Mouse (Mus musculus) testis, adult 2 months (tissue): ENCODE data around the gene Retsat.

ENCODE experiments used
- CTCF ChIP-seq: fragments of 200-500 bp; IDR thresholded peaks from 2 replicates; pipeline ENCODE4 v1.5.1; 2012; ENCODE audit warnings: low read depth, mild to moderate bottlenecking, inconsistent platforms, low read length, moderate library complexity; ENCODE audit not compliant: control insufficient read depth, insufficient read depth, insufficient replicate concordance
- POLR2A ChIP-seq: fragments of 200-500 bp; IDR thresholded peaks from 2 replicates; pipeline ENCODE4 v1.6.1; 2012; ENCODE audit warnings: low read depth, mild to moderate bottlenecking, inconsistent platforms, low read length, moderate library complexity; ENCODE audit not compliant: control insufficient read depth

DNA sequence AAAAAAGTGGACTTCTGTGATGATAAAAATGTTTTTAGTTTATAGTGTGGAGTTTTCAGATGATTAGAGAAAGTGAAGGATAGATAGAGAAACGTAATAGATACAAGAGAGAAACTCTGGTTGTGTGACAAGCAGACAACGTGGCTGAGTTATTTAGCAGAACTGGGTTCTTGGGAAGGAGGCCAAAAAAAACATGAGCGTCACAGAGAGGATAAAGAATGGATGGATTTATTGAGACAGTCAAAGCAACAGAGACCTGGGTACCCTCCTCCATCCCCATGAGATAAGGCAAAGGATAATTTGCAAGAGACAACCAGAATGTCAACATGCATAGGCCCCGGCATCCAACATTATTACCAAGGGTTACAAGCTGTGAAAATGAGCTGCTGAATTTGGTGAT lies 12.0 kb downstream of the Retsat start:
- no peak for TF ChIP-seq POLR2A
- no peak for TF ChIP-seq CTCF
